Mouse (Mus musculus) liver, postnatal 0 days (tissue): ENCODE results near the gene Golgb1. TPM values are rescaled to one million over a fixed set of nuclear protein-coding genes. Genes with fewer than 3 reads are reported as not detected.

Experiments used
- ATAC-seq: fragments of 200-750 bp; cut with Nextera tagmentation; 2 replicates; pipeline ENCODE4 v1.8.0; 2017; ENCODE audit warnings: mild to moderate bottlenecking, moderate library complexity
- DNase-seq: peaks from one replicate; pipeline ENCODE4 v3.0.0-alpha.2; 2016
- H3K27ac ChIP-seq: fragments of 300-500 bp; sonication (generic); 2 replicates; pipeline ENCODE4 v1.5.1; 2014; ENCODE audit warnings: antibody characterized with exemption, moderate library complexity, mild to moderate bottlenecking, low read depth
- H3K27me3 ChIP-seq: fragments of 300-500 bp; sonication (generic); 2 replicates; pipeline ENCODE4 v1.6.1; 2014; ENCODE audit warnings: low read length, control low read depth, mixed read lengths; ENCODE audit not compliant: insufficient read depth
- H3K36me3 ChIP-seq: fragments of 300-500 bp; sonication (generic); replicated peaks from 2 replicates; pipeline ENCODE4 v1.6.1; 2014; ENCODE audit warnings: mild to moderate bottlenecking, control low read depth, low read length, moderate library complexity, mixed read lengths; ENCODE audit not compliant: insufficient read depth
- H3K4me1 ChIP-seq: fragments of 300-500 bp; sonication (generic); 2 replicates; pipeline ENCODE4 v1.6.1; 2014; ENCODE audit warnings: antibody characterized with exemption, mild to moderate bottlenecking, control low read depth; ENCODE audit not compliant: insufficient read depth
- H3K4me2 ChIP-seq: fragments of 300-500 bp; sonication (generic); 2 replicates; pipeline ENCODE4 v1.6.1; 2014; ENCODE audit warnings: low read depth, mild to moderate bottlenecking, low read length, moderate library complexity, mixed read lengths
- H3K4me3 ChIP-seq: fragments of 300-500 bp; sonication (generic); 2 replicates; pipeline ENCODE4 v1.5.1; 2014; ENCODE audit warnings: low read depth, low read length
- H3K9ac ChIP-seq: fragments of 300-500 bp; sonication (generic); replicated peaks from 2 replicates; pipeline ENCODE4 v1.6.1; 2014; ENCODE audit warnings: mild to moderate bottlenecking, moderate library complexity
- H3K9me3 ChIP-seq: fragments of 300-500 bp; sonication (generic); 2 replicates; pipeline ENCODE4 v1.6.1; 2016; ENCODE audit warnings: mild to moderate bottlenecking, control low read depth, low read length, mixed read lengths
- CTCF ChIP-seq: sonication (generic); IDR thresholded peaks from 2 replicates; pipeline ENCODE4 v1.5.1; 2016; ENCODE audit warnings: antibody characterized with exemption, low read depth
- EP300 ChIP-seq: IDR thresholded peaks from 2 replicates; pipeline ENCODE4 v1.6.1; 2016; ENCODE audit warnings: antibody characterized with exemption, low read depth, mild to moderate bottlenecking
- WGBS: fragments of 180-500 bp; shearing (Covaris S2); extraction: QIAGEN DNeasy Blood & Tissue Kit; methylation state at CpG from one replicate; pipeline ENCODE4 v1.1.7; 2014; ENCODE audit not compliant: insufficient replicate concordance; 5-methylcytosine and 5-hydroxymethylcytosine counted together
- polyA plus RNA-seq: library from polyadenylated mRNA; unstranded; fragments of >200 nt; fragmentation: Nextera tagmentation; extraction: Ambion mirVana; gene quantifications from 2 replicates; pipeline ENCODE4 v1.2.1, GENCODE M21; 2015

Gene Golgb1
- polyA plus RNA-seq, 1 experiment from 2014 or later: 42.2 TPM

DNA sequence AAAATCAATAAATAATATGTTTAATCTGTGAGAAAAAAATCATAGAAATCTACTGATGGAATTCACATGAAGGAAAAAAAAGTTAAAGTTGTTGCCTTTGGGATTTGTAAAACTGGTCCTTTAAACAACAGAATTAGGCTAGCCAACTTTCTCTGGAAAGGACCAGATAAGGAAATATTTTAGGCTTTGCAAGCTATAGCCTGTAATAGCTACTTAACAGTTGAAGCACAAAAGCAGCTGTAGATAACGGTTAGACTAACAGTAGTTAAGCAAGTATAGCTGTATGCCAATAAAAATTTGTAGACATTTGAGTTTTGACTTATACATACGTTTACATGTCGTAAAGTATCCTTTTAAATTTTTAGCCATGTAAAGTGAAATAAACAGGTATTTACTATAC lies 11.4 kb upstream of the Golgb1 start:
- Histone ChIP-seq H3K36me3 (no peaks in the 10 kb centered on the region), H3K4me2 (no peak overlapping the region), H3K9ac (no peak overlapping the region), H3K9me3 (no peaks in the 10 kb centered on the region), H3K27me3 (no peaks in the 10 kb centered on the region), H3K27ac (no peak overlapping the region), H3K4me3 (no peak overlapping the region), H3K4me1 (no peaks in the 10 kb centered on the region)
- no peak for TF ChIP-seq CTCF
- no peak for TF ChIP-seq EP300
- DNase-seq (no peak), ATAC-seq (no peak)
- WGBS: 77% methylated on average over 3 of the region's 3 CpGs

DNA sequence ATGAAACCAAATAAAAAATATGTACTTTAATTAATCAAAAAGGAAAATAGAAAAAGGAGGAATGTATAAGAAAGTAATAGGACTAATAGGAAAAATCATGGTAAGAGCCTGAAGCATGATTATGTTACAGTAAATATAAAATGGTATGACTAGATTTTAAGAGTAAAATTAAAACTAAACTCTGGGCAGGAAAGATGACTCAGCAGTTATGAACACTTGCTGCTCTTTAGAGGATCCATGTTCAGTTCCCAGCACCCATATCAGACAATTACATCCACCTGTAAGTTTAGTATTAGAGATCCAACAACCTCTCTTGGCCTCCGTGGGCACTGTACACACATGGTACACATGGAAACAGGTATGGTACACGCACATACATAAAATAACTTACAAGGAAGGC lies 5.5 kb upstream of the Golgb1 start:
- H3K4me3 ChIP-seq: no peak overlapping the region
- TF ChIP-seq EP300 (no peak), CTCF (no peak)
- ATAC-seq (no peak), DNase-seq (no peak)
- no peak overlapping the region for H3K27ac ChIP-seq
- no peaks in the 10 kb centered on the region for H3K9me3 ChIP-seq
- H3K36me3 ChIP-seq: peaks cover 14% of the 10 kb centered on the region
- WGBS: 89% methylated on average over 2 of the region's 2 CpGs
- H3K9ac ChIP-seq: no peak overlapping the region
- H3K4me2 ChIP-seq: no peak overlapping the region
- H3K4me1 ChIP-seq: peaks cover 7% of the 10 kb centered on the region
- no peaks in the 10 kb centered on the region for H3K27me3 ChIP-seq

DNA sequence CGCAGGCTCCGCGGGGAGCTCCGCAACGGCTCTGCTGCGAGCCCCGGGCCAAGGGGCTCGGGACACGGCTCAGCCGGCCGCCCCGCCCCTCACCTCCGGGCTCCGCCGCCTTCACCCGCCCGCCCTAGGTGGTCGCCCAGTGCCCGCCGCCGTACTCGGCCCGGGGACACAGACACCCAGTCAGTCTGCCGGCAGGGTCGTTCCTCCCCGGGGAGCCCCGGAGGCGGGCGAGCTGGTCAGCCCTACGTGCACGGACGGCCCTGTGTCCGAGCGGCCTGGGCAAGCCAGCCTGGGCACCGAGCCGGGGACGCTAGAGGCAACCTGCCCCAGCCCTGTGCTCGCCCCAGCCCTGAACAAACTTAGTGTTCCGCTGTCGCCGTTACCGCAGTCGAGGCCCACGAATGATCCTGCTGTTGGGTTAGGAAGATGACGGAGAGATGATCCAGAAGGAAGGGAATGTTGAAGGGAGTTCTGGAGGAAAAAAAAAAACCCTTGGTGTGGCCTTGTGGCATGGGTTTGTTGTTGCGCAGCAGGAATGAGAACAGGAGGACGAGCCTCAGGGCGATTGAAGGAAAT lies 424 bp downstream of the Golgb1 start:
- no peaks in the 10 kb centered on the region for H3K27me3 ChIP-seq
- TF ChIP-seq CTCF (no peak), EP300 (no peak)
- peaks cover 11% of the 10 kb centered on the region; the same call in 1 of the 2 replicates for H3K36me3 ChIP-seq
- H3K4me2 ChIP-seq: peak overlapping the region; percentile 69
- ATAC-seq: peak; percentile 46
- H3K9me3 ChIP-seq: no peaks in the 10 kb centered on the region
- peak overlapping the region; percentile 94 for H3K27ac ChIP-seq
- H3K4me3 ChIP-seq: peak overlapping the region; percentile 74
- H3K4me1 ChIP-seq: peaks cover 11% of the 10 kb centered on the region
- peak overlapping the region; percentile 88 for H3K9ac ChIP-seq
- DNase-seq: no peak
- WGBS: under 1% methylated on average over 41 of the region's 48 CpGs

DNA sequence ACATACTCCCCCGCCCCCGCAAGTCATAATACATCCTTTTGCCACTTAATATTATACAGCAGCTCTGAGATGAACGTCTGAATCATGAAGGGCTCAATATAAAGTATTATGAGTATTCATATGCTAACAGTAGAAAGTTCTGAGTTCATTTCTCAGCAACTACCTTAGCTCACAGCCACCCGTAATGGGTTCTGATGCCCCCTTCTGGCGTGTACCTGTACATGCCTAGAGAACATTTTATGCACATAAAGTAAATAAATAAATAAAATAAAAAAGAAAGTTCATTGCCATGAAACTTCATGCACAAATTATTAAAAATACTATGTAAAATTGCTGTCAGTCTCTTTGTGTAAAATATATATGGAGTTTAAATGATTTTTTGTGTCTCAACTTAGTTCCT lies 2.4 kb downstream of the Golgb1 start:
- no peak for TF ChIP-seq EP300
- peak; percentile 58 for TF ChIP-seq CTCF
- H3K4me2 ChIP-seq: no peak overlapping the region
- ATAC-seq (no peak), DNase-seq (peak; percentile 25)
- peaks cover 3% of the 10 kb centered on the region; the same call in 1 of the 2 replicates for H3K36me3 ChIP-seq
- no peak overlapping the region for H3K27ac ChIP-seq
- H3K9ac ChIP-seq: no peak overlapping the region
- no peaks in the 10 kb centered on the region for H3K9me3 ChIP-seq
- 74% methylated on average over 5 of the region's 5 CpGs for WGBS
- no peak overlapping the region for H3K4me3 ChIP-seq
- H3K27me3 ChIP-seq: no peaks in the 10 kb centered on the region
- peaks cover 11% of the 10 kb centered on the region for H3K4me1 ChIP-seq

DNA sequence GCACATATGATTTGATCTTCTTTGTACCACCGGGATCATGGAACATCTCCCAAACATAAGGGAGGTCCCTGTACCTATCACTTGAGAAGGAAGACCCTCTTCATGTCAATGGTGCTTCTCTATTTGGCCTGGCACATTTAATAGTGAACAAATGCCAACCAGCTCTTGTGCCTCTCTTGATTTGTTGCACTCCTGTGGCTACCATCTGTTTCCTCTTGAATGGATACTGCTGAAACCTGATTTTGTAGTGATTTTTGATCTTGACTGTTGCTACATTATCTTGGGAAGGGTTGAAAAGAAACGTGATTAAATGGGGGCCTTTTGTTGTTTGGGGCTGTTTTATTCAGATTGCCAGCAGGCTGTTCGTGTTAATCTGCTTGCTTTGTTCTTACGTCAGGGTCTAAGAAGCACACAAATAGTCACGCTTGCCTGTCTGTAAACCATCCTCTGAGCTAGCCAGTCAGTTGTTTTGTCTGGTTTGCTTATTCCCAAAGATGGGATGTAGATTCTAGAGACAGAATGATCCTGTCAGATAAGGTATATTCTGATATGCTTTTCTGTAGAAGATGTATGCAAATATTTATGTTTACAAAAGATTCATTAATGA lies 7.9 kb downstream of the Golgb1 start:
- no peak for DNase-seq
- Histone ChIP-seq H3K27ac (no peak overlapping the region), H3K36me3 (peaks cover 11% of the 10 kb centered on the region), H3K9ac (no peak overlapping the region), H3K27me3 (no peaks in the 10 kb centered on the region), H3K9me3 (no peaks in the 10 kb centered on the region), H3K4me3 (no peak overlapping the region), H3K4me1 (no peaks in the 10 kb centered on the region), H3K4me2 (no peak overlapping the region)
- TF ChIP-seq EP300: no peak
- TF ChIP-seq CTCF: no peak
- ATAC-seq: no peak
- 71% methylated on average over 5 of the region's 5 CpGs for WGBS

DNA sequence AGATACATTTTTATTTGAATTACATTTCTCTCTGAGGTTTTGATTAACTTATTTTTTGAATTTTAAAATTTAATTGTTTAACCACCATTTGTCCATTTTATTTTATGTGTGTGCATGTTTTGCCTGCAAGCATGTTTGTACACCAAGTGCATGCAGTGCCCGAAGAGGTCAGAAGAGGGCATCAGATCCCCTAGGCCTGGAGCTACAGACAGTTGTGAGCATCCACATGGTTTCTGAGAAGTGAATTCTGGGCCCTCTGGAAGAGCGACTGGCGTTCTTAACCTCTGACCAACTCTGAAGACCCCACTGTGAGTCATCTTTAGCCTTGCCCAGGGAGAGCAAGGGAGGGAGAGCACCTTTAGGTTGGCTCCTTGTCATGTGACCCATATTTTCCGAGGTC lies 9.9 kb downstream of the Golgb1 start:
- TF ChIP-seq EP300 (no peak), CTCF (peak; percentile 84)
- peak; percentile 73 for DNase-seq
- H3K9me3 ChIP-seq: no peaks in the 10 kb centered on the region
- H3K4me2 ChIP-seq: no peak overlapping the region
- no peaks in the 10 kb centered on the region for H3K27me3 ChIP-seq
- peaks cover 24% of the 10 kb centered on the region for H3K36me3 ChIP-seq
- ATAC-seq: no peak; the same call in 1 of the 2 replicates
- WGBS: 81% methylated on average over 4 of the region's 4 CpGs
- no peak overlapping the region for H3K4me3 ChIP-seq
- no peak overlapping the region for H3K9ac ChIP-seq
- peaks cover 1% of the 10 kb centered on the region; the same call in 1 of the 2 replicates for H3K4me1 ChIP-seq
- no peak overlapping the region for H3K27ac ChIP-seq
